Mouse (Mus musculus) c-Kit-positive CD71-negative TER-119-negative erythroid progenitor cells, embryonic 14.5 days (primary cell): ENCODE results near the gene Agfg1.
A peak's percentile ranks its signal among the peaks of the same experiment; 100 is the strongest.

ENCODE experiments used
- DNase-seq: peaks from one replicate; pipeline ENCODE4 v3.0.0-alpha.2; 2013; ENCODE audit warnings: low read depth

Agfg1 gene

GRCm38 (mm10) chr1:82839296-82839613 is at the start of gene Agfg1:
Agfg1 (plus strand) TSS chr1:82839483.
- DNase-seq, result peak; percentile 83

GRCm38 (mm10) chr1:82791105-82791504 is 48.2 kb upstream of the Agfg1 start:
- no peak for DNase-seq

GRCm38 (mm10) chr1:82792238-82792637 is 47.0 kb upstream of the Agfg1 start:
- no peak for DNase-seq

GRCm38 (mm10) chr1:82793110-82793509 is 46.2 kb upstream of the Agfg1 start:
- DNase-seq, result no peak

- DNase-seq, result no peak
These were observed 45.3 kb upstream of the Agfg1 start for GRCm38 (mm10) chr1:82793986-82794385.

- no peak for DNase-seq
These were observed 44.1 kb upstream of the Agfg1 start for GRCm38 (mm10) chr1:82795211-82795610.

GRCm38 (mm10) chr1:82795702-82796443 is 43.4 kb upstream of the Agfg1 start:
- no peak for DNase-seq

GRCm38 (mm10) chr1:82797088-82797487 is 42.2 kb upstream of the Agfg1 start:
- no peak for DNase-seq

- no peak for DNase-seq
These were observed 41.0 kb upstream of the Agfg1 start for GRCm38 (mm10) chr1:82798304-82798703.

- no peak for DNase-seq
These were observed 40.4 kb upstream of the Agfg1 start for GRCm38 (mm10) chr1:82798922-82799321.

GRCm38 (mm10) chr1:82801105-82801783 is 38.0 kb upstream of the Agfg1 start:
- DNase-seq, result no peak

- DNase-seq, result no peak
These were observed 35.7 kb upstream of the Agfg1 start for GRCm38 (mm10) chr1:82803608-82804007.

GRCm38 (mm10) chr1:82804059-82804458 is 35.2 kb upstream of the Agfg1 start:
- no peak for DNase-seq

- DNase-seq, result no peak
These were observed 32.9 kb upstream of the Agfg1 start for GRCm38 (mm10) chr1:82806391-82806790.

- no peak for DNase-seq
These were observed 32.1 kb upstream of the Agfg1 start for GRCm38 (mm10) chr1:82807206-82807605.

GRCm38 (mm10) chr1:82808564-82808963 is 30.7 kb upstream of the Agfg1 start:
- no peak for DNase-seq

GRCm38 (mm10) chr1:82811766-82812165 is 27.5 kb upstream of the Agfg1 start:
- no peak for DNase-seq

- no peak for DNase-seq
These were observed 23.2 kb upstream of the Agfg1 start for GRCm38 (mm10) chr1:82815941-82816716.

GRCm38 (mm10) chr1:82819366-82819765 is 19.9 kb upstream of the Agfg1 start:
- no peak for DNase-seq

GRCm38 (mm10) chr1:82820179-82820578 is 19.1 kb upstream of the Agfg1 start:
- no peak for DNase-seq

GRCm38 (mm10) chr1:82820626-82821186 is 18.6 kb upstream of the Agfg1 start:
- no peak for DNase-seq

GRCm38 (mm10) chr1:82821846-82822245 is 17.4 kb upstream of the Agfg1 start:
- no peak for DNase-seq

GRCm38 (mm10) chr1:82824147-82824546 is 15.1 kb upstream of the Agfg1 start:
- DNase-seq, result no peak
